Mouse (Mus musculus): ENCODE data around the gene Spta1. TPM values are rescaled to one million over a fixed set of nuclear protein-coding genes. Genes with fewer than 3 reads are reported as not detected.

Spta1 gene
- not detected for polyA plus RNA-seq (2014; fragmentation: Illumina TruSeq; extraction: RNeasy Lipid Tissue Mini Kit (QIAGEN cat#74804); ENCODE audit: low read depth, low replicate concordance)

DNA sequence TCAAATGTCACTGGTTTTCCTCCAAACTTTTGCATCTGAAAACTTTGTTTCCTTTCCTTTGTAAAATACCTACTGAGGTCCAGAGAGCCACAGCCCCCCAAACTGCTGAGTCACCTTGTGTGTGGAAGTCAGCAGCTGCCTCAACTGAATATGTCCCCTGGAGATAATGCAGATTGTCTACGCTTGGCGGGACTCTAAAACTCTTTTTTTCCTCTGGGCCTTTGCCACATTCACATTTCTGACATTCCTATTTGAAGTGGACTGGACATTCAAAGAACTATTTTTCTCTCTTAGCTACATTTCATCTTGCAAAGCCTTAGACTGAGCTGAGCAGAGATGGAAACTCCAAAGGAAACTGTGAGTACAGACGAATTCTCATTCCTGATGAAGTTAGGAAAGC, at the start of gene Spta1:
Gene Spta1 (plus strand): TSS at position 172 of the 400 bp plus-strand sequence.

DNA sequence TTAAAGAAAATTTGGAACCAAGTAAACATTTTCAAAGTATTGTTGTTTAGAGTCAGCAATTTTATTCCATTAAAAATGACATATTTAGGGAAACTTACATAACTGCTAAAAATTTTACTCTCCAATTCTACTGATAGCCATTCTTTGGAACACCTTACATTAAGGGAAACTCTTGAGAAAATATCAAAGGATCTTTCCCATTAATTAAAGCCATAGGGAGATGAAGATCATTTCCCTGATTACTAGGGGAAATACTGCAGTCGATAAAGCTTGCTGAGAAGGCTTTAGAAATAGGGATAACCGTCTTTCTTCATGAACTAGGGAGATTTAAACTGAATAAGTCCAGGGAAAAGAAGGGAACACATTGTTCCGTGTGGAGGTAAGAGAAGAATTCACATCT, 41.4 kb upstream of the Spta1 start, which contains the start of gene Olfr424:
Gene Olfr424 (plus strand): TSS at position 301 of the 400 bp plus-strand sequence.

DNA sequence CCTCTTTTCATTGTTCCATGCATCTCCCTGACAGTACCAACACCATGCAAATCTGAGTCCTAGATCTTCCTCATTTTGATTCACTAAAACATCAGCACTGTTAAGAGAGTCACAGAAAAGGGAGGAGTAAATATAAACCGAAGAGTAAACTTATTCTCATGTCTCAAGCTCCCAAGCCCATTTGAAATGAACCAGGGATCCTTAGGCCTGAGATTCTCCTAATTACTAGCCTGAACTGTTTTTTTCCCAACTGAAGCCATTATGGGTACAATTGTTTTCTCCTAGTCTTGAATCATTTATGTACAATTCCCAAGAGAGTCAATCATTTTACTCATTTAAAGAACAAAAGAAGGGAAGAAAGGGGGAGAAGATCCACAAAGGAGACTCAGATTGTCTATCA, 17.2 kb upstream of the Spta1 start, which contains the start of gene Olfr420:
Gene Olfr420 (plus strand): TSS at position 301 of the 400 bp plus-strand sequence.

DNA sequence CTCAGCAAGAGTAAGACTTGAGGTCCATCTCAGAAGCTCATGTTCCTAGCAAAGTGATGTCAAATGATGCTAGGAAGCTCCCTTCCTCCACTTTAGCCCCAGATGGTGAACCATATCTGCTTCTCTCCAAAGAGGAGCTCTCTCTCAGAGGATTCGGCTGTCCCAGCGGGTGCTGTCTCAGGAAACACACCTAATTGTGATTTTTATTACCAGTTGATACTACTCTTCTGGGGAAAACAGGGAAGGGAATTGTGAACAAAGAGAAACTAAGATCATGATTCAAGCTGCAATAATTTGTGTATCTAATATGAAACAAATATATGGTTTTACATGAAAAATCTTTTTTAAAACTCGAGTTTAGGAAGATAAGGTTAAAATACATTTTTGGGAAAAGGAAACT, 79.4 kb downstream of the Spta1 start, which contains the start of gene Olfr419:
Gene Olfr419 (minus strand): TSS at position 101 of the 400 bp plus-strand sequence.

Other genes starting within 250 kb of the Spta1 start
- gene Mndal, start 230.3 kb upstream of the Spta1 start, polyA plus RNA-seq (2014; fragmentation: Illumina TruSeq; extraction: RNeasy Lipid Tissue Mini Kit (QIAGEN cat#74804); ENCODE audit: low read depth, low replicate concordance) = 98.6 TPM
- 74.8 TPM for gene Ifi203, start 230.1 kb upstream of the Spta1 start, polyA plus RNA-seq (2014; fragmentation: Illumina TruSeq; extraction: RNeasy Lipid Tissue Mini Kit (QIAGEN cat#74804); ENCODE audit: low read depth, low replicate concordance)
- gene Ifi202b, start 190.0 kb upstream of the Spta1 start, polyA plus RNA-seq (2014; fragmentation: Illumina TruSeq; extraction: RNeasy Lipid Tissue Mini Kit (QIAGEN cat#74804); ENCODE audit: low read depth, low replicate concordance) = not detected
- gene Ifi205, start 141.0 kb upstream of the Spta1 start, polyA plus RNA-seq (2014; fragmentation: Illumina TruSeq; extraction: RNeasy Lipid Tissue Mini Kit (QIAGEN cat#74804); ENCODE audit: low read depth, low replicate concordance) = 8.8 TPM
- not detected for gene Olfr433, start 132.1 kb upstream of the Spta1 start, polyA plus RNA-seq (2014; fragmentation: Illumina TruSeq; extraction: RNeasy Lipid Tissue Mini Kit (QIAGEN cat#74804); ENCODE audit: low read depth, low replicate concordance)
- gene Olfr432, start 123.6 kb upstream of the Spta1 start, polyA plus RNA-seq (2014; fragmentation: Illumina TruSeq; extraction: RNeasy Lipid Tissue Mini Kit (QIAGEN cat#74804); ENCODE audit: low read depth, low replicate concordance) = not detected
- not detected for gene Olfr430, start 106.2 kb upstream of the Spta1 start, polyA plus RNA-seq (2014; fragmentation: Illumina TruSeq; extraction: RNeasy Lipid Tissue Mini Kit (QIAGEN cat#74804); ENCODE audit: low read depth, low replicate concordance)
- not detected for gene Olfr429, start 88.4 kb upstream of the Spta1 start, polyA plus RNA-seq (2014; fragmentation: Illumina TruSeq; extraction: RNeasy Lipid Tissue Mini Kit (QIAGEN cat#74804); ENCODE audit: low read depth, low replicate concordance)
- gene Olfr427, start 75.9 kb upstream of the Spta1 start, polyA plus RNA-seq (2014; fragmentation: Illumina TruSeq; extraction: RNeasy Lipid Tissue Mini Kit (QIAGEN cat#74804); ENCODE audit: low read depth, low replicate concordance) = not detected
- not detected for gene Olfr231, start 51.6 kb upstream of the Spta1 start, polyA plus RNA-seq (2014; fragmentation: Illumina TruSeq; extraction: RNeasy Lipid Tissue Mini Kit (QIAGEN cat#74804); ENCODE audit: low read depth, low replicate concordance)
- not detected for gene Olfr424, start 41.3 kb upstream of the Spta1 start, polyA plus RNA-seq (2014; fragmentation: Illumina TruSeq; extraction: RNeasy Lipid Tissue Mini Kit (QIAGEN cat#74804); ENCODE audit: low read depth, low replicate concordance)
- gene Olfr420, start 17.1 kb upstream of the Spta1 start, polyA plus RNA-seq (2014; fragmentation: Illumina TruSeq; extraction: RNeasy Lipid Tissue Mini Kit (QIAGEN cat#74804); ENCODE audit: low read depth, low replicate concordance) = not detected
- gene Olfr419, start 79.3 kb downstream of the Spta1 start, polyA plus RNA-seq (2014; fragmentation: Illumina TruSeq; extraction: RNeasy Lipid Tissue Mini Kit (QIAGEN cat#74804); ENCODE audit: low read depth, low replicate concordance) = not detected
- 1.4 TPM for gene Mptx1, start 157.7 kb downstream of the Spta1 start, polyA plus RNA-seq (2014; fragmentation: Illumina TruSeq; extraction: RNeasy Lipid Tissue Mini Kit (QIAGEN cat#74804); ENCODE audit: low read depth, low replicate concordance)
- not detected for gene Olfr417, start 192.3 kb downstream of the Spta1 start, polyA plus RNA-seq (2014; fragmentation: Illumina TruSeq; extraction: RNeasy Lipid Tissue Mini Kit (QIAGEN cat#74804); ENCODE audit: low read depth, low replicate concordance)
- gene Olfr248, start 218.3 kb downstream of the Spta1 start, polyA plus RNA-seq (2014; fragmentation: Illumina TruSeq; extraction: RNeasy Lipid Tissue Mini Kit (QIAGEN cat#74804); ENCODE audit: low read depth, low replicate concordance) = not detected